Mouse (Mus musculus) kidney, adult 2 months (tissue): ENCODE data around the gene Cdh13.

Experiments used
- CTCF ChIP-seq: fragments of 200-500 bp; conservative IDR thresholded peaks from 2 replicates; pipeline ENCODE4 v1.5.1; 2011; ENCODE audit warnings: low read depth, mild to moderate bottlenecking, control low read depth, low read length, moderate library complexity, mixed read lengths; ENCODE audit not compliant: insufficient read depth, insufficient read length
- POLR2A ChIP-seq: fragments of 200-500 bp; IDR thresholded peaks from one replicate; pipeline ENCODE4 v1.6.1; 2011; ENCODE audit warnings: low read depth, low read length, control low read depth

- no peak for TF ChIP-seq CTCF
- TF ChIP-seq POLR2A = no peak
These were observed 466.3 kb downstream of the Cdh13 start for GRCm38 (mm10) chr8:118749786-118750185.
